Mouse (Mus musculus): Measurements from ENCODE around the gene Ssc5d.

DNA sequence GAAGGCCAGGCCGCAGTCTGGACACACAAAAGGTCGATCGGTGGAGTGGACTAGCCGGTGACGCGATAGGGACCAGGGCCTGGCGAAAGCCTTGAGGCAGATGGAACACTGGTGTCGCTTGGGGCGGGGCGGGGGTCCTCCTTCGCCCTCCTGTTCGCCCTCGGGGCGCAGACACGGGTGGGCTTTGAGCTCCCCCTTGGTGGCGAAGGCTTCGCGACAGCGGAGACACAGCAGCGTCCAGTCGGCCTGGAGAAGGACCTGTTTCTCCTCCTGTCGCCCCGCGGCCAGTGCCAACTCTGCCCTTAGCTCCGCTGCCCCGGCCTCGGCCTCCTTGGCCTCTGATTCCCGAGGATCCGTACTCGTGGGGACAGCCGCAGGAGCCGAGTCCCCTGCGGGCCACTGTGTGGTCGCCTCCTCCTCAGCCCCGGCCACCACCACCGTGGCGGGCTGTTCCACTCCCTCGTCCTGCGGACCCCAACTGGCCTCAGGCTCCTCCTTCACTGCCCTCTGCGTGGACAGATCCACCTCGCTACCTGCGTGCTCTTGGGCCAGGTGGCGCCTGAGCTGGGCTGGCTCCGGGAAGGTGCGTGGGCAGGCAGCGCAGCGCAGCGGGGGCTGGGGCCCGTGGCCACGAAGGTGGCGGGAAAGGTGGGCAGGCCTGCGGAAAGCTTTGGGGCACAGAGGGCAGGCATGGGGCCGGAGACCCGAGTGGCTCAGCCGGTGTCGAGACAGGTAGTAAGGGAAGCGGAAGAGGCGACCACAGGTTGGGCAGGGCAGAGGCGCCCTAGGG lies 68.6 kb downstream of the Ssc5d start:
- no peak for TF ChIP-seq CTCF (IDR thresholded peaks at IDR 0.05; ENCODE audit: extremely low read depth, insufficient read length, insufficient replicate concordance, low read depth, low read length)
- TF ChIP-seq POLR2A (IDR thresholded peaks at IDR 0.05; ENCODE audit: low read depth, low read length): no peak

Data from small intestine, adult 2 months (tissue).